Mouse (Mus musculus) E14TG2a.4 (cell line): ENCODE results near the gene Slc7a7.

Experiments
- CTCF ChIP-seq: conservative IDR thresholded peaks from 2 replicates; pipeline ENCODE4 v1.5.1; 2014; ENCODE audit warnings: low read length
- POU5F1 ChIP-seq: IDR thresholded peaks from 2 replicates; pipeline ENCODE4 v1.6.1; 2014; ENCODE audit warnings: low read length, borderline replicate concordance

GRCm38 (mm10) chr14:54324486-54324885 is 93.1 kb downstream of the Slc7a7 start:
- TF ChIP-seq CTCF: no peak
- no peak for TF ChIP-seq POU5F1
